Mouse (Mus musculus) midbrain, embryonic 13.5 days (tissue): ENCODE measurements around the gene 2410002F23Rik. TPM values are rescaled to one million over a fixed set of nuclear protein-coding genes. Genes with fewer than 3 reads are reported as not detected.
"Not testable (repeated sequence)": the region's sequence is repeated elsewhere in the genome, so short reads cannot be mapped to it uniquely, and the experiment has no call there.

ENCODE experiments used
- ATAC-seq: fragments of 200-750 bp; cut with Nextera tagmentation; 2 replicates; pipeline ENCODE4 v1.8.0; 2017; ENCODE audit warnings: mild to moderate bottlenecking, moderate TSS enrichment, moderate library complexity
- H3K27ac ChIP-seq: fragments of 300-500 bp; sonication (generic); 2 replicates; pipeline ENCODE4 v1.5.1; 2015; ENCODE audit warnings: inconsistent platforms, mild to moderate bottlenecking, moderate library complexity
- H3K27me3 ChIP-seq: fragments of 300-500 bp; sonication (generic); 2 replicates; pipeline ENCODE4 v1.6.1; 2015; ENCODE audit warnings: mild to moderate bottlenecking, inconsistent platforms
- H3K36me3 ChIP-seq: fragments of 300-500 bp; sonication (generic); 2 replicates; pipeline ENCODE4 v1.6.1; 2015; ENCODE audit warnings: mild to moderate bottlenecking, inconsistent platforms
- H3K4me1 ChIP-seq: fragments of 300-500 bp; sonication (generic); replicated peaks from 2 replicates; pipeline ENCODE4 v1.6.1; 2015; ENCODE audit warnings: inconsistent platforms
- H3K4me2 ChIP-seq: fragments of 300-500 bp; sonication (generic); replicated peaks from 2 replicates; pipeline ENCODE4 v1.6.1; 2015; ENCODE audit warnings: moderate library complexity, mild to moderate bottlenecking, inconsistent platforms
- H3K4me3 ChIP-seq: fragments of 300-500 bp; sonication (generic); replicated peaks from 2 replicates; pipeline ENCODE4 v1.5.1; 2015; ENCODE audit warnings: mild to moderate bottlenecking, inconsistent platforms
- H3K9ac ChIP-seq: fragments of 300-500 bp; sonication (generic); replicated peaks from 2 replicates; pipeline ENCODE4 v1.6.1; 2015; ENCODE audit warnings: mild to moderate bottlenecking, inconsistent platforms
- H3K9me3 ChIP-seq: fragments of 300-500 bp; sonication (generic); 2 replicates; pipeline ENCODE4 v1.6.1; 2016; ENCODE audit warnings: mild to moderate bottlenecking, inconsistent platforms
- WGBS: fragments of 180-500 bp; shearing (Covaris S2); methylation state at CpG from one replicate; pipeline ENCODE4 v1.1.7; 2015; 5-methylcytosine and 5-hydroxymethylcytosine counted together
- polyA plus RNA-seq: library from polyadenylated mRNA; unstranded; fragments of >200 nt; fragmentation: Nextera tagmentation; extraction: Ambion mirVana; gene quantifications from 2 replicates; pipeline ENCODE4 v1.2.1, GENCODE M21; 2015

The 2410002F23Rik gene
- polyA plus RNA-seq, 1 experiment from 2014 or later, result 205 TPM

DNA sequence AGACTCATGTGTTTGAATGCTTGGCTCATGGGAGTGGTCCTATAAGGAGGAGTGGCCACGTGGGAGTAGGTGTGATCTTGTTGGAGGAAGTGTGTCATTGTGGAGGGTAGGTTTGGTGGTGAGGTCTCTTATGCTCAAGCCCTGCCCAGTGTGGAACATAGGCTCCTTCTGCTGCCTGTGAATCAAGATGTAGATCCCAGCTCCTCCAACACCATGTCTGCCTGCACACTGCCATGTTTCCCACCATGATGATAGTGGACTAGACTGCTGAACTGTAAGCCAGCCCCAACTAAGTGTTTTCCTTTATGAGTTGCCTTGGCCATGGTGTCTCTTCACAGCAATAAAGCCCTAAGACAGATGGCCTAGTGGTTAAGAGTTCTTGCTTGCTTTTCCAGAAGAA, 2.4 kb upstream of the 2410002F23Rik start:
- Histone ChIP-seq H3K4me3 (no peak overlapping the region), H3K27ac (no peak overlapping the region), H3K4me1 (peaks cover 27% of the 10 kb centered on the region), H3K27me3 (no peaks in the 10 kb centered on the region), H3K36me3 (peaks cover 11% of the 10 kb centered on the region), H3K9me3 (no peaks in the 10 kb centered on the region), H3K9ac (no peak overlapping the region), H3K4me2 (no peak overlapping the region)
- 71% methylated on average over 1 of the region's 1 CpGs for WGBS
- ATAC-seq, result no peak

DNA sequence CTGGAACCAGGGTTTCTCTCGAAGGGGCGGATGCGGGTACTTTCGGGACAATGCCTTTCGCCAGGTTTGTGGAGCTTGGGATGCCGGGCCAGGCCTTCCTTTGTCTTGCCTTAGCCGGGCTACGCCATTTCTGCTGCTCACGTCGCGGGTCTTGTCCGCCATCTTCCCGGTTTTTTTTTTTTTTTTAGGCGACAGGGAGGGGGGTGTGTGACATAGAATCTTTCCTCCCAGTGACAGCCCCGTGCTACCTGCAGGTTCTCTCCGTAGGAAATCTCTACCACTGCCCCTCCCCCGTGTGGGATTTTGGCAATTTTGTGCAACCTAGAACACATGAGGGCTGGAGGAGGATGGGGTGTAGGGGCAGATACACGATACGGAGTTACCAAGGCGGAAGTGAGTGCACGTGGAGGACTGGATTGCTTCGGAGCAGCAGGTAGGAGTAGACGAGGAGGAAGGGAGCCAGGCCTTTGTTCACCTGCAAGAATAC, 505 bp downstream of the 2410002F23Rik start:
- Histone ChIP-seq H3K4me3 (peak overlapping the region; percentile 90), H3K36me3 (peaks cover 37% of the 10 kb centered on the region), H3K27me3 (no peaks in the 10 kb centered on the region), H3K4me1 (peaks cover 40% of the 10 kb centered on the region), H3K27ac (peak overlapping the region; percentile 94), H3K9me3 (no peaks in the 10 kb centered on the region), H3K9ac (peak overlapping the region; percentile 92), H3K4me2 (peak overlapping the region; percentile 82)
- 0% methylated on average over 23 of the region's 23 CpGs for WGBS
- ATAC-seq, result peak; percentile 16

DNA sequence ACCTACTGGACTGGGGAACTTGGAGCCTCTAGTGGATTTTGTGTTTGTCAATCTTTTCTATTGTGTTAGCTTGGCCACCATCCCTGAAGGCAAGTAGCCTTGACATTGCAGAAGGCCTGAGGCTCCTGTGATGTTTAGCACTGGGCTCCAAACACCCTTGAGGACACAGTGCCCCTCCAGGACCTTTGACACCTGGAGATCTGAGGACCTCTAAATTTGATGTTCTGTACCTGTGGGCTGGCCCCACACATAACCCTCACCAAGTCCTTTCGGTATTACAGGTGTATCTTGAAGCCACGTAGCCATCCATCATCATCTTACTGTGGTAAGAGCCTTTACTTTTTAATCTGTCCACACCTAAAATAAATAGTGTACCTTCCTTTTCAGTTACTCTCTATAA, 1.4 kb downstream of the 2410002F23Rik start:
- peaks cover 47% of the 10 kb centered on the region for H3K36me3 ChIP-seq
- no peak overlapping the region for H3K27ac ChIP-seq

DNA sequence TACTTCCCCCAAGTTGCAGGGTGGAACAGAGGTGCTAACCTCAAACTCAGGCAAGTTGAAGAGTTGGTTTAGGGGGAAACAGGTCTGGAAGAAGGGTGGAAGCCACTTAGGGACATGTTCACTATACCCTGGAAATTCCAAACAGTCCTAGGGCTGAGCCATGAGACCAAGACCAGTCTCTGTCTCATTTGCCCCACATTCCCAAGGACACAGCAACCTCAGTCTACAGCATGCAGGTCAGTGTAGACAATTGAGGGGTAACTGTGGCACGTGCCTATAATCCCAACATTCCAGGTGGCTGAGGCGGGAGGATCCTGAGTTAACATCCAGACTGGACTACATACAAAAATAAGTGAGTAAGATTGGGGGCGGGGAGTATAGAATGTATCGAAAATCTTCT, 2.7 kb downstream of the 2410002F23Rik start:
- Histone ChIP-seq H3K4me1 (peaks cover 50% of the 10 kb centered on the region), H3K27me3 (no peaks in the 10 kb centered on the region), H3K9ac (no peak overlapping the region), H3K4me2 (no peak overlapping the region), H3K36me3 (peaks cover 59% of the 10 kb centered on the region), H3K27ac (no peak overlapping the region), H3K4me3 (no peak overlapping the region), H3K9me3 (no peaks in the 10 kb centered on the region)
- no peak for ATAC-seq
- WGBS, result 97% methylated on average over 4 of the region's 4 CpGs

More for the DNA sequence above, 1.4 kb downstream of the 2410002F23Rik start:
- Histone ChIP-seq H3K4me2 (peak overlapping the region; percentile 82), H3K4me1 (peaks cover 48% of the 10 kb centered on the region), H3K9me3 (no peaks in the 10 kb centered on the region), H3K4me3 (peak overlapping the region; percentile 90), H3K27me3 (no peaks in the 10 kb centered on the region), H3K9ac (peak overlapping the region; percentile 92)
- no peak for ATAC-seq
- WGBS, result 97% methylated on average over 2 of the region's 2 CpGs

DNA sequence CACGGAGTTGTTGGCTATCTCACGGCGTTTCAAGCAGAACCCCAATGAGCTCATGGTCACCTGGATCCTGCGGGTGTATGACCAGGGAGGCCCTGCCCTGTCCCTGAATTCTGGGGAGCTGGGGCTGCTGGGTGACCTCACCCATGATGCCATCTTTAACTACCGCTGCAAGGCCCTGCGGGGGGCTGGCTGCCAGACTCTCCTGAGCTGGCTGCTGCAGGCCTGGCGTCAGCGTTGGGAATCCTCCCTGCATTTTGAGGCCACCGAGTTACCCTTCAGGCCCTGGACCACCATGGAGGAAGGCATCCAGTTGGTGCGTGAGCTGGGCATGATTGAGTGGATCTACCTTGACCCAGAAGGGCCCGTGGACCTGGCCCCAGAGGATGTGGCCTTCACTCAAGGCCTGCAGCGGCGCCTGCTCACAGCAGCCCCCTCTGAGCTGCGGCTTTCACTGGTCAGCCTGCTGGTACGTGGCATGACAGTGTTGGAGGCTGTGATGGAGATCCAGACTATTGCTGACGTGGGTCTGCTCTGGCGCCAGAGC, 4.3 kb downstream of the 2410002F23Rik start:
- 93% methylated on average over 17 of the region's 17 CpGs for WGBS

DNA sequence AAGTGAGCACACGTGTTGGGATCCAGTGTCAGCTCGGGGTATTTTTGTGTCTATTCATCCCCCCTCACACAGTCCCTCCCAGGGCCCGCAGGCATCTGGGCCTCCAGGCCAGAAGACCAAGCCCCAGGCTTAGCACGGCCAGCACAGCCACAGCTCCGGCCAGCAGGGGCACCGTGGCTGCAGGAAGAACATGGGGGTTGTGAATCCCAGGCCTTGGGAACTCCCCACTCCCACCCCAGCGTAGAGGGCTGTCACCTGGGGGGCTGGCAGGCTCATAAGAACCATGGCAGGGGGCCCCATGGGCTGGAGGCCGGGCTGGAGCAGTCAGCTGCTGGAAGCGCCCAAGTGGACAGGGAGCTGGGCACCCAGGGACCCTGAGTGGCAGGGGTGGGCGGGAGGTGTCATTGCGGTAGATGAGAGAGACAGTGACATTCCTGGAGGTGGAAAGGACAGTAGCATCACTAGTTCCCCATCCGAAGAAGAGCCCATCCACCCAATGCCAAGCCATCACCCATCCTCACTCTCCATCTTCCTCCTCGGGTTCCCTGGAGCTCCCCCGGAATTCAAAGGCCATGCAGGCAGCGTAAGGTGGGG, 6.6 kb downstream of the 2410002F23Rik start:
- H3K4me1 ChIP-seq, result peaks cover 33% of the 10 kb centered on the region
- H3K9me3 ChIP-seq, result no peaks in the 10 kb centered on the region
- peaks cover 67% of the 10 kb centered on the region for H3K36me3 ChIP-seq
- no peak overlapping the region for H3K4me3 ChIP-seq
- H3K4me2 ChIP-seq, result no peak overlapping the region
- H3K27me3 ChIP-seq, result no peaks in the 10 kb centered on the region
- H3K9ac ChIP-seq, result 0 out of 2 replicates have a peak overlapping the region, but pooled peaks have one; percentile 42
- 70% methylated on average over 15 of the region's 15 CpGs for WGBS
- H3K27ac ChIP-seq, result peak overlapping the region; percentile 14; the same call in 1 of the 2 replicates
- no peak for ATAC-seq

More for the DNA sequence above, 4.3 kb downstream of the 2410002F23Rik start:
- H3K9ac ChIP-seq, H3K9me3 ChIP-seq, H3K27ac ChIP-seq, H3K27me3 ChIP-seq, ATAC-seq, H3K4me3 ChIP-seq, H3K4me2 ChIP-seq: not testable (repeated sequence)
- peaks cover 42% of the 10 kb centered on the region for H3K4me1 ChIP-seq
- H3K36me3 ChIP-seq, result peaks cover 70% of the 10 kb centered on the region

DNA sequence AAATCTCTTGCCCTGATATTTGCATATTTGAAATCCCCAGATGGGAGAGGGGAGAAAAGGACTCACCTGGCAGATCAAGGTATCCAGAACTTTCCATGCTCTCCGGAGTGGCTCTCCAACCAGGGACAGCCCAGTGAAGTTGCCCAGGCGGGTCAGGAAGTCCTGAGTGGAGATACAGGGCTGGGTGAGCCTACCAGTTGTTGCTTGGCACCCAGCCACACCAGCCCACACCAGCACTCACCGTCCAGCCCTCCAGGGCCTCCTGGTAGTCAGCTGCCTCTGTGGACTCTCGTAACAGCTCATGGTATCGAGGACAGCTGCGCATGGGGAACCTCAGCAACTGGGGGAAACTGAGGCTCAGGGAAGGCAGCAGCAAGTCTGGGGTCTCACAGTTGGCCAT, 8.4 kb downstream of the 2410002F23Rik start:
- no peak overlapping the region for H3K4me3 ChIP-seq
- no peak overlapping the region for H3K4me2 ChIP-seq
- H3K9me3 ChIP-seq, result no peaks in the 10 kb centered on the region
- WGBS, result 87% methylated on average over 6 of the region's 6 CpGs
- H3K36me3 ChIP-seq, result peaks cover 50% of the 10 kb centered on the region
- peaks cover 16% of the 10 kb centered on the region; the same call in 1 of the 2 replicates for H3K4me1 ChIP-seq
- H3K9ac ChIP-seq, result no peak overlapping the region
- no peak for ATAC-seq
- H3K27ac ChIP-seq, result no peak overlapping the region
- H3K27me3 ChIP-seq, result no peaks in the 10 kb centered on the region

- ATAC-seq, result no peak
- 80% methylated on average over 4 of the region's 4 CpGs for WGBS
- Histone ChIP-seq H3K27me3 (peaks cover 10% of the 10 kb centered on the region; the same call in 1 of the 2 replicates), H3K36me3 (peaks cover 30% of the 10 kb centered on the region), H3K4me1 (0 out of 2 replicates have a peak, but pooled peaks cover 8% of the 10 kb centered on the region), H3K27ac (no peak within 1 kb of the TSS), H3K9me3 (no peaks in the 10 kb centered on the region), H3K9ac (no peak within 1 kb of the TSS), H3K4me3 (no peak within 1 kb of the TSS), H3K4me2 (no peak within 1 kb of the TSS)
Measured at GRCm38 (mm10) chr7:44257278-44257677, 10.8 kb downstream of the 2410002F23Rik start, which contains the start of gene Acp4. Gene Acp4 (minus strand): TSS chr7:44257378.

- H3K4me1 ChIP-seq, result peaks cover 7% of the 10 kb centered on the region
- H3K27me3 ChIP-seq, result peaks cover 15% of the 10 kb centered on the region; the same call in 1 of the 2 replicates
- 73% methylated on average over 6 of the region's 6 CpGs for WGBS
- H3K4me2 ChIP-seq, result no peak overlapping the region
- no peak overlapping the region for H3K9ac ChIP-seq
- H3K36me3 ChIP-seq, result no peaks in the 10 kb centered on the region
- H3K4me3 ChIP-seq, result no peak overlapping the region
- H3K9me3 ChIP-seq, result no peaks in the 10 kb centered on the region
- ATAC-seq, result no peak
- H3K27ac ChIP-seq, result no peak overlapping the region
Measured at GRCm38 (mm10) chr7:44260410-44260809, 13.9 kb downstream of the 2410002F23Rik start.

- peaks cover 7% of the 10 kb centered on the region for H3K4me1 ChIP-seq
- 47% methylated on average over 5 of the region's 5 CpGs for WGBS
- no peak within 1 kb of the TSS for H3K4me2 ChIP-seq
- H3K9ac ChIP-seq, result peak within 1 kb of the TSS; percentile 19; the same call in 1 of the 2 replicates
- no peak within 1 kb of the TSS for H3K27ac ChIP-seq
- H3K9me3 ChIP-seq, result no peaks in the 10 kb centered on the region
- peaks cover 15% of the 10 kb centered on the region; the same call in 1 of the 2 replicates for H3K27me3 ChIP-seq
- ATAC-seq, result no peak
- H3K36me3 ChIP-seq, result no peaks in the 10 kb centered on the region
- no peak within 1 kb of the TSS for H3K4me3 ChIP-seq
Measured at GRCm38 (mm10) chr7:44261147-44261546, 14.6 kb downstream of the 2410002F23Rik start, which contains the start of gene Gm15517. Gene Gm15517 (plus strand): TSS chr7:44261447.

DNA sequence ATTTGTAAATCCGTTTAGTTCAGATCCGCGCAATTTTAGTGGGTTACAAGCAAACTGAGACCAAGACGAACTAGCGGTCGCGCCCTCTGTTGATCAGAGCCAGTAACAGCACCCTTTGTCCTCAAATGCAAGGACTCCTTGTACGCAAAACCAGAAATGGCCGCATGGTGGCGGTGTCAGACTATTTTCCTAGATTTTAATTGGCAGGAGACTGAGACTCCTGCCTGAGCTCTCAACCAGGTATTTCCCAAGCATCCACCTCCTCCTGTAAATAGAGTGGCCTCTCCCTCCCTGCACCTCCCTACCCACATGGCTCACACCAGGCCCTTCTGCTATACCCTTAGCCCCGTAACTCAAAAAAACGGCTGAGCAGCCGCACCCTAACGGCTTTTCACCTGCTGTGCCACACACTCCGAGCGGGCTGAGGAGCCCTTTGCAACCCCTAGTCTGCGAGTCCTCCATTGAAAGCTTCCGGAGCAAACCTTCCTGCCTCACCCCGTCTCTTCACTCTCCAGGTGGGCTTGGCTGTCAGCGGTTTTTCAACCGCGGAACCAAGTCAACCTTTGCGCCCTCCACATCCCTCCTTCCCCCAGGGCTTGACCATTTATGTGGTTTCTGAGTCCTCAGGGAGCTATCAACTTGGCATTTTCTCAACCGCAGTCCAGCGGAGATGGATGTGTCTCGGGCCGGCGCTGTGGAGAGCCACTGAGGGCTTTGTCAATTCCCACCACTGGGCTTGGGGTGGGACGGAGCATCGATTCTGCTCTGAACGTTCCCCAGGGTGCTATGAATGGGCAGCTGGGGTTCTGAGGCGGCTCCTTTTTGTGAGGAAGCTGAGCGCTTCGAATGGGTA, 16.5 kb downstream of the 2410002F23Rik start:
- WGBS, result 1% methylated on average over 34 of the region's 34 CpGs
- H3K36me3 ChIP-seq, result no peaks in the 10 kb centered on the region
- H3K4me2 ChIP-seq, result peak overlapping the region; percentile 64
- peak; percentile 89 for ATAC-seq
- H3K9me3 ChIP-seq, result no peaks in the 10 kb centered on the region
- H3K4me1 ChIP-seq, result peaks cover 7% of the 10 kb centered on the region
- H3K27me3 ChIP-seq, result peaks cover 15% of the 10 kb centered on the region
- peak overlapping the region; percentile 67 for H3K9ac ChIP-seq
- H3K4me3 ChIP-seq, result peak overlapping the region; percentile 37
- H3K27ac ChIP-seq, result peak overlapping the region; percentile 58

GRCm38 (mm10) chr7:44268117-44268516, 21.6 kb downstream of the 2410002F23Rik start:
- Histone ChIP-seq H3K4me2 (no peak overlapping the region), H3K27me3 (peaks cover 18% of the 10 kb centered on the region), H3K36me3 (no peaks in the 10 kb centered on the region), H3K4me3 (no peak overlapping the region), H3K4me1 (peaks cover 4% of the 10 kb centered on the region), H3K9me3 (no peaks in the 10 kb centered on the region), H3K27ac (no peak overlapping the region), H3K9ac (no peak overlapping the region)
- WGBS, result 85% methylated on average over 11 of the region's 11 CpGs
- no peak for ATAC-seq
